Mouse (Mus musculus): Measurements from ENCODE around the gene Srbd1.

Srbd1 gene

DNA sequence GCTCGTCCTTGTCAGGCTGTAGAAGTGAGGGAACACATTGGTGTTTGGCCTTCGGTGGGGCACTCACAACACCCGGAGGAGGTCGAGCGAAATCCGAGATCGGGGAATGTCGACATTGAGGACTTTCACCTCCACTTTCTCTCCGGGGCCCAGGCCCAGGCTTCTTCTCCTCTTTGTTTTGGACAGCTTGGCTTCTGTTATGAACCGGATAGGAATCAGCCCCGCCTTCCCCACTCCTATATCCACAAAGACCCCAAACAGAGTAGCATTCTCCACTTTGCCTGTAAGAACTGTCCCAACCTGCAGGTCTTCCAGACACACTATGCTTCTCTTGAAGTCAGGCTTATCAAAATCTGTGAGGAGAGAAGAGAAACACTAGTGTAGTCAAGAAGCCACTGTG is 159.8 kb downstream of the Srbd1 start:
- no peak for DNase-seq (ENCODE audit: low read depth, low spot score)

DNA sequence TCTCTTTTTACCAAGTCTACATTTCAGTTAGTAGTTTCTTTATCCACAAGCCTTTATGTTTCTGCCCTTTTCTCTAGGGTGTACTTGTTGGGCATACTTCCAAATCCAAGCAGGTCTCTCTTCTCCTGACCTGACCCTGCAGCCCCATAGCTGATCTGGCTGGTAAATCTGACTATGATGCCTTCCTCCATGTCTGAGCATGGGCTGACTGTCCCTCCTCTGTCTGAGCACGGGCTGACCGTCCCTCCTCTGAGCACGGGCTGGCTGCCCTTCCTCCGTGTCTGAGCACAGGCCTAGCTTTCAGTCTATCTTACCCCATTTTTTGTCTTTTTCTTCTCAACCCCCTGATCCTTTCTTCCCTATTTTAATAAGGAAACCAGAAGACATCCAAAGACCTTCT is 162.7 kb downstream of the Srbd1 start:
- DNase-seq (ENCODE audit: low read depth, low spot score), result no peak

DNA sequence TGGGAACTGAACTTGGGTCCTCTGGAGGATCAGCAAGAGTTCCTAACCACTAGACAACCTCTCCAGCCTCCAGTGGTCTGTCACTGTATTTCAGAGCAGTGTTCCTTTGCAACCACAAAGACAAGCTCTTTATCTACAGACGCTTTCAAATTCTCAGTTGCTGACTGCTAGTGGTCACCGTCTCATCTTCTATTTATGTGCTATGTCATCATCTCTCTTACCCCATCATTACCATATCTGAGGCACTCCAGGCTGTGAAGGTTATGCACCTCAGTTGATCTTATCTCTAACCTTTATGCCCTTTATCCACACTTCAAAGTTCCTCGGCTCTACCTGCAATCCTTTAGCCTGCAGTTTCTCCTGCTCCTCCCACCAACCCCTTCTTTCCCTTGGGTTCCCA is 163.1 kb downstream of the Srbd1 start:
- no peak for DNase-seq (ENCODE audit: low read depth, low spot score)

DNA sequence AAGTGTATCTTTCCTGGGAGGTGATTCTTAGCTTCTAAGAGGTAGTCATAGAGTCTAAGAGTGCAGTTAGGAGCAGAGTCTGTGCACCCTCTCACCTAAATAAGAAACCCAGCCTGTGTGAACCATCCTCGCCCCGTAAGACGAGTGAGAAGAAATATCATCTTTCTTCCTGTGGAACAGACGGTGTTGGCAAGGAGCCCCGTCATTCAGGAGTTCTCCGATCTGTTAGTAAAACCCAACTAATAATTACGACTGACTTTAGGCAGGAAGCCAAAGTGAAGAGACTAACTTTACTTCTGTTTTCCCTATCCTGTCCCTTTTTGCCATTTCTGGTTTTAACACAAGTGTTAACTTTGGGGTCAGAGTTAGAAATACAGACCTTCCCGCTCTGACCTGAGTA is 166.1 kb downstream of the Srbd1 start:
- no peak for DNase-seq (ENCODE audit: low read depth, low spot score)

DNA sequence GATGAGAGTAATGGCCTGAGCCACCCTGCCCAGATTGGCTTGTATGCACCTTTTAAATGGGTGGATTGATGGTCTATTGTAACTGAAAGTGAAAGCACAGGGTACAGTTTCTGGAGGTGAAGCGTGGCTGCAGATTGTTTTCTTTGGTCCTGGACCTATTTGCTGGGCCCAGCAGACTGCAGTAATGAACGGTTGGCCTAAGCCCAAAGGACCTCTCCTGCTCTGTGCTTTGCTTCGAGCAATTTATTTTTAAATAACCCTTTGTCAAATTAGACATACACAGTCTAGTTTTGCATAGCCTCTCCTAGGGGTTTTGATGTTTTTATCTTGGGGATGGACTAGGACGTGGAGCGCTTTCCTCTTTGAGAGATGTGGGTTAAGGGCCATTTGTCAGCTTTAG is 169.9 kb downstream of the Srbd1 start:
- no peak for DNase-seq (ENCODE audit: low read depth, low spot score)

DNA sequence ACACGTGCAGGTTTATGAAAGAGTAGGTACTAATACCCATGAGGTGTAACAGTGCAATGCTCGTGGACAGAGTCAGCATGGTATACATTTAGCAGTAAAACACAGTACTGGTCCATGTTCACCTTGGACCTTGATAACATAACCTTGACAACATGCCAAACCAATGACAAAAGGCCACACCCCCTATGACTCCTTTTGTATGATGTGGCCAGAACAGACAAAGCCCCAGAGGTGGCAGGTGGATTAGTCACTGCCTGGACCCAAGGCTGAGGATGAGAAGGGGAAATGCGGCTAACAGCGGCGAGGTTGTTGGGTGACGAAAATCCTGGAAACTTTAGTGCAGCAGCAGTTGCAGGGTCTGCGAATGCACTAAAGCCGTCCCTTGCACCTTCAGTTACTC is 170.4 kb downstream of the Srbd1 start:
- DNase-seq (ENCODE audit: low read depth, low spot score), result no peak

DNA sequence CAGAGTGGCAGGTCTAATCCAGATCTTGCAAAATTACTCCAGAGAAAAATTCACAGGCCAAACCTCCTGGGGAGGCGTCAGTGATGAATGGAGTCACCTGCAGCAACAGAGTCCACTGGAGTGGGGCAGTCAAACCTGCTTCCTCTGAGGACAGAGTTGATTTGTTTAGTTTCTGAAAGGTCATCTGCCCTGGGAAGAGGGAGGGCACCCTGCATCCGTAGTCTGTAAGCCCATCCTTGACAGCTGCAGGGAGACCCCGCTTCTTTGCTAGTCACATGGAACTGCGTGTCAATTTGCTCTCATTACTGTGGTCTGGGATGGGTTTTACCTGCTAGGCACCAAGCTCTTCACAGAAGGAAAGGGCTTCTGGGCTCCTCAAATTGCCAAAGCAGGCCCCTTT is 173.9 kb downstream of the Srbd1 start:
- DNase-seq (ENCODE audit: low read depth, low spot score), result no peak

DNA sequence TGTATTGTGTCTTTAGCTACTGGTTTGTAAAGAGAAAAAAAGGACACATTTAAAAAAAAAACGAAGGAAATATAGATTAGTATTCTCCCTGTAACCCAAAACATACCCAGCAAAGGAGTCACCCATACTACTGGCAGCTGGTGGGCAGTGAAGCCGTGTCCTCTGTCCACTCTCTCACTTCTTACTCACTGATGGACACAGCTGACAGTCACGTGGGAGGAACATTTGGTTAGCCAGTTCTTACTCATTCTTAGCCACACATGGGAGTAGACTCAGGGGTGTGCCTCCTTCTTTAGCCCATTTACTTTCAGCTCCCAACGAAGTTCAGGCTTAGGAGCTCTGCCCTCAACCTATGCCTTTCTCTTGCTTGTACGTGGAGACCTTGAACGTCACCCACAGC is 183.3 kb downstream of the Srbd1 start:
- DNase-seq (ENCODE audit: low read depth, low spot score), result no peak

DNA sequence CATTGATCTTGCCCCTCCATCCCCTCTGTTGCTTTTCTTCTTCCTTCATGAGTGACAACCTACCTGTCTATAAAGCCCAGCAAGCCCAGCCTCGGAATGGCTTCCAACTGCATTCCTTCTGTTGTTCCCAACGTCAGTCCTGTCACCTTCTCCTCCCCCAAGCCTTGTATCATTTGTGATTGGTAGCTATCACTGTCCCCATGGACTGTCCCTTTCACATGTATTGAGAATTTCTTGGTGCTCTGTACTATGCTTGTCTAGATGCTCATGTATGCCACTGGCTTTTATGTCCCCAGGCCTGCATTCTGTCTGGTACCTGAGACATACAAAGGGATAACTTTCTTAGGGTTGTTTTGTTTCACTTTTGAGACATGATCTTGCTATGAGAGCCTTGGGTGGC is 193.2 kb downstream of the Srbd1 start:
- DNase-seq (ENCODE audit: low read depth, low spot score), result no peak

DNA sequence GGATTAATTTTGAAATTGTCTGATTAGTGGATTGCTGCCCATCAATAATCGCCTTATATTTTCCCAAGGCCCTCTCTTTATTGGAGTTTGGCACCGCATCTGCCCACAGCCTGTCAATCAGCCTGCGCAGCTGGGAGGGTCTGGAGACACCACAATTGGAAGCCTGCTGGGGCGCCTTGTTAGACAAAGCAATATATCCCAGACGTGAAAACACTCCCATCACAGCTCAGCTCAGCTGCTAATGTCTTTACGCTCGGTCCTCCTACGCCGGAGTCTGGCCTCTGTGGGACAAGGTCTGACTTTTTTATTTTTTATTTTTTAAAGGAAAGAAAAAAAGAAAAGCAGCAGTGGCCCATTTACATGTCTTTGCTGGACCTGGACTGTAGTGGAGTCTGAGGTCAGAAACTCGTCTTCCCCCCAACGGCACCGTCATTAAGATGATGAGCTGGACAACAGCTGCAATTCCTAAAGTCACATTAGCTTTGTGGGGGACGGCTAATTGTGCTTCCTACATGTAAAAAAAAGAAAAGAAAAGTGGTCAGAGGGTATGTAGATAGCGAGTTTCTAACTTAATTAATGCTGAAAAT is 195.0 kb downstream of the Srbd1 start:
- no peak for DNase-seq (ENCODE audit: low read depth, low spot score)

DNA sequence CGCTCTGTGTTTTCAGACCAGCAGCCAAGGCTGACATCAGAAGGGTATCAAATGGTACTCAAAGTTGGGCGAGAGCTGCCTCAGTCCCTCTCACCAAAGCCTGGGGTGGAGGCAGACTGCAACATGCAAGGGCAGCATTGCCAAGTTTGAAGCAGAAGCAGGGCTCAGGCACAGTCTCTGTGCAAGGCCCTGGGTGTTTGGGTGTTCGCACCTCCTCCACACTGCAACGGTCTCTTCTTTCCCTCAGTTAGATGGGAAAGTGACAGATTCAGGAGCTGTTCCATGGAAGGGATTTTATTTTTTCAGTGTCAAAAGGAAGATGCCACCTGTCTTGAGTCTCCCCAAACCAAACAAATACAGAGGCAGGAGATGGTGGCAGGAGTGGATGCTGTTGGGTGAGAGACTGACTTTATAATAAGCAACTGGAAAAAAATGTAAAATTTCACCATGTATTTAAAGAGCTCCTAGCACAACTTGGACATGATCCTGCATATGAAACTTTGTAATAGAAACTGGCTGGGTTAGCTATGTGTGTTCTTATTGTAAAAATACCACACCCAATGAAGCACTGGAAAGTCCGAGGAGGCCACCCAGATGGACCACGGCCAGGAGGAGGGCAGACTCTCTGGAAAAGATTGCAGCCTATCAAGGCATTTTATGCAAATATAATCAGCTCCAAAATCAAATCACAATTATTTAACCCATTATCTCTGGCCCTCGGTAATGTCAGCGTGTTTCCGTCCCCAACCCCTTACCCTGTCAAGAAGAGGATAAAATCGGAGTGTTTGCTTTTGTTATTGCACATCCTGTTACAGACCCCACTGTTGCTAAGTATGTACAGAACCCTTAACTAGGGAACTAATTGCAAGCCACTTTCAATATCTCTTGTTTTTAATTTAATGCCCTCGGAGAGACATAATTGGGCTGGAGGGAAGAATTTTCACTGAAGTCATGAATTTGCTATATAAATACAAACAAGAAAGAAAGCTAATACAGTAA is 195.8 kb downstream of the Srbd1 start:
- DNase-seq (ENCODE audit: low read depth, low spot score), result no peak

DNA sequence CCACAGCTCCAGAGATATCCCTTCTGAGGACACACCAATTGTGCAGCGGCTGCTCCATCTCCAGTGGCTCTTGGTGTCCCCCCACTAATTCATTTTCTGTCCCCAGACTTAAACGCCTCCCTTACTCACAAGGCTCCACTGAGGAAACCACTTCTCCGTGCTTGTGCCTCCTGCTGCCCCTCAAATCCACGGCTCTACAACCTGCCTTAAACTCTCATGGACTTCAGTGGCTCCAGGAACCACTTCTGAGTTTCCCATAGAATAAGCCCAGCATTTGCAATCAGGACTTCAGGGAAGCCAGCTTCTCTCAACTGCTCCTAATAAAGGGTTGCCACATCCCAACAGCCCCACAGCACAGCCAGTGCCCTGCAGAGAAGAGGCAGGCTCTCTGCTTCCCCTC is 200.2 kb downstream of the Srbd1 start:
- no peak for DNase-seq (ENCODE audit: low read depth, low spot score)

DNA sequence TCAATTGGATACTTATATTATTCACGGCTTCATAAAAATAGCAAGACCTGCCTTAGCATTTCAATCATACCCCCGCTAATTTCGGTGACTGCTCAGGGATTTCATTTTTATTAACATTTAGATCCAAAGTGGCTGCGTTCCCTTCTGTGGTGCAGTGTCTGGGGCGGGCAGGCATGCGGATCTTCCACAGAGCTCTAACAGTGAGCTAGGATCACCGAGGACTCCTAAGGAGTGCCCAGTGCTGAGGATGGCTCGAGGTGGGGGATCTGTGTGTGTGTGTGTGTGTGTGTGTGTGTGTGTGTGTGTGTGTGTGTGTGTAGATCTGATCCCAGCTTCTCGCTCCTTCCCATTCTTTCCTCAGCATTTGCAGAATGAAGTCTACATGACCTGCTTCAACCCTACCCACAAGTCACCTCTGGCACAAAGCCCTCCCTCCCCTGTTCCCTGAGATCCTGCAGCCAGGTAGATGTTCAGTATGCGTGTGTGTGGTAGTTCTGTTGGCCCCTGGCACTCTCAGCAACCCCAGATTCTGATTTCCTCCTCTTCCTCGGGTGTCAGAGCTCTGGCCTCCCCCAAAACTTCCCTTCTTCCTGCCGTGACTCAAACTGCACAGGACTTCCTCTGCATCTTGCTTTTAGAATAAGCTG is 200.9 kb downstream of the Srbd1 start:
- DNase-seq (ENCODE audit: low read depth, low spot score), result no peak

DNA sequence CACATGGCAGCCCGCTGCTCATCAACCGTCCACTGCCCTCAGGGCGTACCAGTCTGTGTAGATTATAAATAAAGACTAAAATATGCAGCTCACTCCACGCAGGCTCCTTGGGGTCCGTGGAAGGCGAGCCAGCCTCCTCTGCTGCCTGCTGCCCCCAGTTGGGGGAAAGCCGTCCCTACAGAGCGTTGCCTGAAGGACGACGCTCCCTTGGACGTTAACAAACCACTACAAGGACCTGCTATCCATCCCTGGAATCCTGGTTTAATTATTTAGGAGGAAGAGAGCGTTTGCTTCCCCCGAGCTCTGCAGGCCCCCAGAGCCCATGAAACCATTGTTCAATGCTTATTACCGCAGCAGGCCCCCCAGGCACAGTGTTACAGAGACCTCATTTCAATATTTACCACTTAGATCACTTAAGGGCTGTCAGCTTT is 201.4 kb downstream of the Srbd1 start:
- DNase-seq (ENCODE audit: low read depth, low spot score), result no peak

DNA sequence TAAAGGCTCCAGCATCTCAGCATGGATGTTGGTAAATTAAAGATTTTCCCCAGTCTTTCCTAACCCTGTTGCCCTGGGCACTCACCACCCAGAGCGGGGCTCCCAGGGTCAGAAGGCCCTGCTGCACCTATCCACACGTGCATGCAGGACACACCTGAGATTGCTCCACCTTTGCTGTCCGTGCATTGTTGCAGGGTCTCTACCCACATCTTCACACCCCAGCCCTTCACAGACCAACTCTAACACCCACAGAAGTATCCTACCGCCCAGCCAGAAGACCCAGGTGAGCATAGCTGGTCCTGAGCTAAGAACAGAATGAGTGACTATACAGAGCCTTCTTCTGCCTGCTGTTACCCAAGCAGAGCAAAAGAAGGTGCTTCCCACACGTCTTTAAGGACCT is 201.9 kb downstream of the Srbd1 start:
- no peak for DNase-seq (ENCODE audit: low read depth, low spot score)

DNA sequence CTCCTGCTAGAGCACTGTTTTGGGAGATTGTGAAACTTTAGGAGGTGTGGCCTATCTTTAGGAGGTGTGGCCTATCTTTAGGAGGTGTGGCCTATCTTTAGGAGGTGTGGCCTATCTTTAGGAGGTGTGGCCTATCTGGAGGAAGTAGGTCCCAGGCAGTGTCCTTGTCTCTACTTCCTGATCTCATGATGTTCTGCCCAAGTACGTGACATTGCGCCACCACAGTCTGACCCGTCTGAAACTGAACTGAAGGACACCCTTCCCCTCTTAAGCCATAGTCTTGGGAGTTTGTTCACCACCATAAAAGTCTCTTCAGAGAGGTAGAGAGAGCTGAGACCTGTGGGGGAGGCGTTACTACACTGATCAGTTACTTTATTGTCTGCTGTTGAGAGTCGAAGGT is 202.9 kb downstream of the Srbd1 start:
- no peak for DNase-seq (ENCODE audit: low read depth, low spot score)

DNA sequence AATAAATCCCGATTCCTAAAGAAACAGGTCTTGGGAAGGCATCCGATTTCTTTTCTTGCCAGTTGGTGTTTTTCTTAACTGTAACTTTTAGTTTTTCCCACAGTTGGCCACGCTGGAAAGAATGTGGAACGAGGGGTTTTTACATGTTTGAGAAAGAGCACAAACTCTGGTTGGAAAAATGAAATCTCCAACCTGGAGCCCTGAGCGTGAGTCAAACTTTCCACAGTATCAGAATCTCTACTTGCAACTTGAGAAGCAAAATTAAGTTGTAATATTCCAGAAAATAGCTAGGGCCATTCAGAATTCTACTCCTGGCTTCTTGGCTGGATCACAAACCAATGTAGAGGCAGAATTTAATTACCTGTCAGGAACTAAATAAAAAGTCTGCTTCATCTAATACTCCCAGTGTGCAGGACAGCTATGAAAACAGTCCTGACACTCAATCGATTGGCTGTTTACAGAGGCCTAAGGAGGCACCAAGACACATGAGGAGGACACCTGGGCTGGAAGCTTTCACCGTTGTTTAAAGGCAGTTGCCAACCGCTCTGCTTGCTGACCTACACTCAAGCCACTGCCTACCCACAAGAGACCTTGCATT is 203.7 kb downstream of the Srbd1 start:
- no peak for DNase-seq (ENCODE audit: low read depth, low spot score)

DNA sequence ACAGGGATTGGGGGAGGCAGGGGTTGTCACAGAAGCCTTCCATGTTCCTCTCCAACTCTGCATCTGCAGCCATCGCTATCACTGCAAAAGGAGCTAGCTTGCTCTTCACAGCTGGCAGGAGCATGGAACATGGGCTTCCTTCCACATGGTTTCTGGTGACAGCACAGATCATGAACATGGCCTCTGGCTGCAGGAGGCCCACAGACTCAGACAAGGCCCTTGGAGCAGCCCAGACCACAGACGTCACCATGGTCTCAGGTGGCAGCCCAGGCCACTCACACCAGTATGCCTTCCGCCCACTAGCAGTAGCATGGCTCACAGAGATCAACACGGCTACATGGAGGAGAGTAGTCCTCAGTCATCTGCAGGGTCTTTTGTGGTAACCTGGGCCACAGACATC is 207.8 kb downstream of the Srbd1 start:
- DNase-seq (ENCODE audit: low read depth, low spot score), result no peak

DNA sequence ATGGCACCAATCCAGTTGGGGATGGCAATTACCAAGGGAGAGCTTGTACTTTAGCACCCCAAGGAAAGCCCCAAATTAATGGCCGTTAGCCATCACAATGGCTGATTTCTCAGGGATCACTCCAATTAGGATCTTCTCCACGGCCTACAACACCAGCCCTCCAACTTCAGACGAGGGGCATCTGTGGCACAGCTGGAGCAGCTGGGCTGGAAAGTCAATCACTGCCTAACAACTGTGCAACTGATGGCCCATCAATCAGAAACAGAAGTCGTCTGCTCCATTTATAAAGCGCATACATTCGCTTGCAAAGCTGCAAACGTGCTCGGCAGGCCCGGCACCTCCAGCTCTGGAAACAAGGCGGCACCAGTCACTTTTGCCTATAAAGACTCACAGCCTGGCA is 209.7 kb downstream of the Srbd1 start:
- DNase-seq (ENCODE audit: low read depth, low spot score), result no peak

Data from retina, postnatal 7 days (tissue).